10 mouse cellular contexts compared by ENCODE assay signal in the genomic region with DNA sequence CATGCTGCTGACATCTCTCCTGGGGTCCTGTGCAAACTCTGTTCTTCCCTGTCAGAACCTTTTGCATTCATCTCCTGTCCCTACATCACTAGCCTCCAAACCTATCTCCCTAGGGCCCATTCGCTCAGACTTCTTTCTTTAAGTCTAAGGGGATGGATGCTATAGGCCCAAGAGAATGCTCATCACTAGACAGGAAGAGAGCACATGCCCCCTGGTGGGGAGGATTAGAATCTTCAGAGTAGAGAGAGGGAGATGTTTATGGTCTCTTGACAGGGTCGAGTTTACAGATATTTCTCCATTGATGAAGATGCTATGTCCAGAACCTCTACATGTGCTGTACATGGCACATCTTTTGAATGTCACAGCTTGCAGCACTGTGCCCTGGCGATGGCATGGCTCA.
DNase-seq lines count a peak whose midpoint lies in the region; ATAC-seq and TF ChIP-seq lines count a peak whose summit lies in the region.
"Had no signal": no experiment of that assay in that cellular context is flagged by ENCODE, and none has a peak within 500 bp of the region (broad histone marks: within the 10 kb centered on the region; RNA-seq: fewer than 3 reads in every experiment).

No protein-coding gene starts in this region.

- dilution Hi-C loops in CH12.LX (cut with MboI; ENCODE audit: extremely low pct_ligation_motif_present, extremely low pct_unique_long_range_greater_than_20kb, low sequenced_read_pairs), result no loop called here

- DNase-seq in adrenal gland, postnatal 36 days, result peak; percentile 2 to 14
- no peak for DNase-seq in adrenal gland, adult 2 months
- DNase-seq in kidney, adult 9 months, result peak; percentile 8
- DNase-seq in kidney, adult 8-10 months, result no peak
- peak; percentile 21 for DNase-seq in CH12.LX (ENCODE audit: extremely low read depth)
- peak; percentile 46 for DNase-seq in kidney, postnatal 10 days
- no peak for DNase-seq in urinary bladder, adult 2 months (ENCODE audit: low spot score)

- no peaks in the 10 kb centered on the region for H3K36me3 ChIP-seq in CH12.LX (replicated peaks in 1 of 2; ENCODE audit: control insufficient read depth in 1 of 2, insufficient read depth in 1 of 2, low read length in 1 of 2)
- no peaks in the 10 kb centered on the region for H3K36me3 ChIP-seq in heart, embryonic 12.5 days
- H3K36me3 ChIP-seq: midbrain, embryonic 10.5 days had no signal

- no peak for ATAC-seq in heart, embryonic 12.5 days (ENCODE audit: insufficient number of reproducible peaks, low FRiP score)

- TF ChIP-seq CTCF in CH12.LX (conservative IDR thresholded peaks at IDR 0.05 in 1 of 2, IDR thresholded peaks at IDR 0.05 in 1 of 2; ENCODE audit: low read depth in 2 of 2, low read length in 2 of 2), result peak in 1 of 2 experiments; percentile 64; a peak in 2 of 4 replicates

- no peak overlapping the region for H3K9ac ChIP-seq in CH12.LX (ENCODE audit: insufficient read depth, low read depth)
- H3K9ac ChIP-seq in heart, embryonic 12.5 days, result no peak overlapping the region

- TF ChIP-seq RAD21 in CH12.LX (IDR thresholded peaks at IDR 0.05; ENCODE audit: low read depth, low read length), result peak; percentile 52

- H3K4me3 ChIP-seq in CH12.LX (replicated peaks in 1 of 3; ENCODE audit: low read depth in 2 of 3, low read length in 2 of 3, poor library complexity in 1 of 3), result no peak overlapping the region
- H3K4me3 ChIP-seq in heart, embryonic 12.5 days, result no peak overlapping the region
- H3K4me3 ChIP-seq: erythroblast, embryonic 14.5 days; midbrain, embryonic 10.5 days had no signal

- H3K4me1 ChIP-seq in CH12.LX (ENCODE audit: control insufficient read depth in 1 of 2, insufficient read depth in 2 of 2), result no peaks in the 10 kb centered on the region
- H3K4me1 ChIP-seq in heart, embryonic 12.5 days (replicated peaks), result no peaks in the 10 kb centered on the region
- H3K4me1 ChIP-seq: midbrain, embryonic 10.5 days had no signal

- no peak overlapping the region for H3K27ac ChIP-seq in CH12.LX (ENCODE audit: insufficient read depth, low read depth)
- H3K27ac ChIP-seq in heart, embryonic 12.5 days (ENCODE audit: poor library complexity, severe bottlenecking), result no peak overlapping the region
- H3K27ac ChIP-seq: midbrain, embryonic 10.5 days had no signal

- H3K4me2 ChIP-seq in CH12.LX (ENCODE audit: insufficient read depth, low read depth, poor library complexity, severe bottlenecking), result no peak overlapping the region
- H3K4me2 ChIP-seq in heart, embryonic 12.5 days, result no peak overlapping the region

- TF ChIP-seq POLR2A in CH12.LX (IDR thresholded peaks at IDR 0.05; ENCODE audit: low read depth, low read length), result no peak

- no peaks in the 10 kb centered on the region for H3K9me3 ChIP-seq in CH12.LX (replicated peaks; ENCODE audit: low read length)
- no peaks in the 10 kb centered on the region for H3K9me3 ChIP-seq in heart, embryonic 12.5 days (replicated peaks)
- H3K9me3 ChIP-seq: midbrain, embryonic 10.5 days had no signal

- no peak for TF ChIP-seq EP300 in CH12.LX (IDR thresholded peaks at IDR 0.05; ENCODE audit: low read length)

- in situ Hi-C loops in CH12.LX (cut with MboI; ENCODE audit: low pct_ligation_motif_present, low pct_unique_long_range_greater_than_20kb, low sequenced_read_pairs), result no loop called here

- peaks cover 62% of the 10 kb centered on the region for H3K27me3 ChIP-seq in CH12.LX (replicated peaks)
- no peaks in the 10 kb centered on the region for H3K27me3 ChIP-seq in heart, embryonic 12.5 days (replicated peaks)

- H3K79me2 ChIP-seq in CH12.LX (replicated peaks; ENCODE audit: control insufficient read depth, extremely low read depth, insufficient read depth, poor library complexity, severe bottlenecking), result no peaks in the 10 kb centered on the region

- 53% methylated on average over 3 of the region's 3 CpGs for WGBS in heart, embryonic 12.5 days

TF ChIP-seq in CH12.LX, 34 proteins besides CTCF, POLR2A, EP300 and RAD21:
- TF ChIP-seq ELF1 (IDR thresholded peaks at IDR 0.05; ENCODE audit: low read depth, low read length) (no peak), ZMIZ1 (IDR thresholded peaks at IDR 0.05; ENCODE audit: low read depth, low read length) (no peak), HCFC1 (IDR thresholded peaks at IDR 0.05; ENCODE audit: low read depth, low read length) (no peak), E2F4 (IDR thresholded peaks at IDR 0.05; ENCODE audit: insufficient replicate concordance, low read depth, low read length) (no peak), SMC3 (IDR thresholded peaks at IDR 0.05; ENCODE audit: low read depth, low read length) (peak; percentile 43), BHLHE40 (IDR thresholded peaks at IDR 0.05; ENCODE audit: low read depth, low read length) (no peak)

Comparison
In these comparisons a context has a peak if more than half of its experiments do, and no peak if none do; other contexts are left out.
1. DNase-seq: peak in adrenal gland, postnatal 36 days (2 of 2), kidney, adult 9 months (single experiment), CH12.LX (single experiment) and kidney, postnatal 10 days (single experiment); none in adrenal gland, adult 2 months (single experiment), kidney, adult 8-10 months (0 of 2) and urinary bladder, adult 2 months (single experiment).